In the genomic region with DNA sequence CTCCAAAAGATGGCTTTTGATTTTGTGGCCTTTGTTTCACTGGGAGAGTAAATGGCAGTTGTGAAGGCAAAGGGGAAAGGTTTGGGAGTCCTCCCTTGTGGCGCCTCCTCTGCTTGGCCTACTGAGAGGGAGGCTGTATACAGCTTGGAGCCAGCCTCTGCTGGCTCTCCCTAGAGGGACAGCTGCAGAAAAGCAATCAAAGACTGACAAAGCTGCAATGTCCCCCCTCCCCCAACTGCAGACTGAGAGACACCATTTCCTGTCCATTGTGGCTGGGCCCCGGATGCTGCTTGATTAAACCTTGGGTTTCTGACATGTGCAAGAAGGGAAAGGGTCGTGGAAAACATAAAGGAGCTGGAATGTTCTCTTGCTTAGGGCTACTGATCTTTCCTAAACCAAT, we compare ENCODE assay signal across 9 mouse cellular contexts. TPM values are rescaled to one million over a fixed set of nuclear protein-coding genes. Genes with fewer than 3 reads are reported as not detected.
A peak's percentile ranks its signal among the peaks of the same experiment; 100 is the strongest.
DNase-seq lines count a peak whose midpoint lies in the region; ATAC-seq lines count a peak whose summit lies in the region.
"Had no signal": no experiment of that assay in that cellular context is flagged by ENCODE, and none has a peak within 500 bp of the region (broad histone marks: within the 10 kb centered on the region; RNA-seq: fewer than 3 reads in every experiment).

No protein-coding gene starts in this region.

- no peak overlapping the region for H3K9ac ChIP-seq in heart, embryonic 13.5 days
- no peak overlapping the region for H3K9ac ChIP-seq in intestine, embryonic 16.5 days (ENCODE audit: low read depth, low read length)
- H3K9ac ChIP-seq in neural tube, embryonic 15.5 days (replicated peaks): no peak overlapping the region
- H3K9ac ChIP-seq: embryonic facial prominence, embryonic 12.5 days had no signal

- peaks cover 48% of the 10 kb centered on the region for H3K4me1 ChIP-seq in heart, embryonic 13.5 days
- peaks cover 22% of the 10 kb centered on the region for H3K4me1 ChIP-seq in intestine, embryonic 16.5 days (ENCODE audit: control insufficient read depth, insufficient read depth, low read length)
- H3K4me1 ChIP-seq in neural tube, embryonic 15.5 days: peaks cover 9% of the 10 kb centered on the region

- H3K27ac ChIP-seq in heart, embryonic 13.5 days (replicated peaks): peak overlapping the region; percentile 66
- H3K27ac ChIP-seq in intestine, embryonic 16.5 days (ENCODE audit: low read length): peak overlapping the region; percentile 49
- peak overlapping the region; percentile 5; the same call in 1 of the 2 replicates for H3K27ac ChIP-seq in neural tube, embryonic 15.5 days (replicated peaks)
- H3K27ac ChIP-seq: embryonic facial prominence, embryonic 12.5 days had no signal

- DNase-seq in heart, adult 9 months (ENCODE audit: low spot score in 2 of 2): no peak
- peak; percentile 48 for DNase-seq in embryo, embryonic 9.5 days (ENCODE audit: extremely low spot score)
- no peak for DNase-seq in adrenal gland, adult 2 months
- DNase-seq in adrenal gland, postnatal 4 days (ENCODE audit: low spot score in 2 of 2): no peak
- DNase-seq in cerebellum, adult 11 months: no peak

- 20% methylated on average over 3 of the region's 3 CpGs for WGBS in heart, embryonic 13.5 days
- WGBS in intestine, embryonic 16.5 days: 15% methylated on average over 3 of the region's 3 CpGs
- WGBS in neural tube, embryonic 15.5 days: 17% methylated on average over 3 of the region's 3 CpGs

- H3K9me3 ChIP-seq in heart, embryonic 13.5 days: no peaks in the 10 kb centered on the region
- H3K9me3 ChIP-seq in intestine, embryonic 16.5 days (ENCODE audit: control insufficient read depth, low read length): no peaks in the 10 kb centered on the region
- H3K9me3 ChIP-seq in neural tube, embryonic 15.5 days (replicated peaks): no peaks in the 10 kb centered on the region
- H3K9me3 ChIP-seq: embryonic facial prominence, embryonic 12.5 days had no signal

- no peak for ATAC-seq in heart, embryonic 13.5 days (ENCODE audit: extremely low read depth, insufficient number of reproducible peaks, low FRiP score, low TSS enrichment)
- ATAC-seq in intestine, embryonic 16.5 days: peak; percentile 78
- ATAC-seq in neural tube, embryonic 15.5 days (ENCODE audit: low FRiP score): no peak

- H3K4me2 ChIP-seq in heart, embryonic 13.5 days: no peak overlapping the region
- H3K4me2 ChIP-seq in intestine, embryonic 16.5 days (ENCODE audit: low read depth, low read length): no peak overlapping the region
- H3K4me2 ChIP-seq in neural tube, embryonic 15.5 days: no peak overlapping the region
- H3K4me2 ChIP-seq: embryonic facial prominence, embryonic 12.5 days had no signal

- H3K36me3 ChIP-seq in heart, embryonic 13.5 days: no peaks in the 10 kb centered on the region
- no peaks in the 10 kb centered on the region for H3K36me3 ChIP-seq in intestine, embryonic 16.5 days (ENCODE audit: control insufficient read depth, insufficient read depth, low read length)
- no peaks in the 10 kb centered on the region for H3K36me3 ChIP-seq in neural tube, embryonic 15.5 days
- H3K36me3 ChIP-seq: embryonic facial prominence, embryonic 12.5 days had no signal

- H3K27me3 ChIP-seq in heart, embryonic 13.5 days (replicated peaks): no peaks in the 10 kb centered on the region
- H3K27me3 ChIP-seq in intestine, embryonic 16.5 days (replicated peaks; ENCODE audit: control insufficient read depth, insufficient read depth, low read length): no peaks in the 10 kb centered on the region
- H3K27me3 ChIP-seq in neural tube, embryonic 15.5 days (replicated peaks): no peaks in the 10 kb centered on the region
- H3K27me3 ChIP-seq: embryonic facial prominence, embryonic 12.5 days had no signal

- no peak overlapping the region for H3K4me3 ChIP-seq in heart, embryonic 13.5 days
- H3K4me3 ChIP-seq in intestine, embryonic 16.5 days (ENCODE audit: low read length): no peak overlapping the region
- H3K4me3 ChIP-seq in neural tube, embryonic 15.5 days (replicated peaks): no peak overlapping the region
- H3K4me3 ChIP-seq: embryonic facial prominence, embryonic 12.5 days had no signal

RNA-seq across cellular contexts. Expression of a gene that starts 28.9 kb away (rescaled TPM):
- 0.59 and 0.67 TPM in 2 replicates for polyA plus RNA-seq in heart, embryonic 13.5 days (2015; fragmentation: Nextera tagmentation; extraction: Ambion mirVana)
- polyA plus RNA-seq in intestine, embryonic 16.5 days (2015; fragmentation: Nextera tagmentation; extraction: Ambion mirVana): 0.18 TPM in 1 of 2 replicates, not detected in the other
- 0.14 and 0.27 TPM in 2 replicates for polyA plus RNA-seq in neural tube, embryonic 15.5 days (2015; fragmentation: Nextera tagmentation; extraction: Ambion mirVana)
- total RNA-seq in adrenal gland, adult 2 months (2021): not detected
- polyA plus RNA-seq in adrenal gland, adult 2 months (2012; rRNA removed): 0.10 TPM in 1 of 2 replicates, not detected in the other
- under 1 TPM; 0.39 to 0.93 TPM for total RNA-seq in adrenal gland, postnatal 4 days (2021)

RNA-seq across cellular contexts. Expression of a gene that starts 55.5 kb away (rescaled TPM):
- polyA plus RNA-seq in heart, embryonic 13.5 days (2015; fragmentation: Nextera tagmentation; extraction: Ambion mirVana): 1.9 and 2.5 TPM in 2 replicates
- not detected in 2 replicates for polyA plus RNA-seq in intestine, embryonic 16.5 days (2015; fragmentation: Nextera tagmentation; extraction: Ambion mirVana)
- polyA plus RNA-seq in neural tube, embryonic 15.5 days (2015; fragmentation: Nextera tagmentation; extraction: Ambion mirVana): not detected in 2 replicates
- total RNA-seq in adrenal gland, adult 2 months (2021): not detected
- polyA plus RNA-seq in adrenal gland, adult 2 months (2012; rRNA removed): not detected in 2 replicates
- not detected for total RNA-seq in adrenal gland, postnatal 4 days (2021)
- polyA plus RNA-seq: embryonic facial prominence, embryonic 12.5 days had no signal

Comparison
In these comparisons a context has a peak if more than half of its experiments do, and no peak if none do; other contexts are left out.
1. H3K27ac ChIP-seq: peak in every context shown above with its lines; median percentile 66 in heart, embryonic 13.5 days; 49 in intestine, embryonic 16.5 days; 5 in neural tube, embryonic 15.5 days.